Mouse (Mus musculus) midbrain, embryonic 10.5 days (tissue): Measurements from ENCODE around the gene Tmem198. TPM values are rescaled to one million over a fixed set of nuclear protein-coding genes. Genes with fewer than 3 reads are reported as not detected.

ENCODE experiments used
- DNase-seq: peaks from one replicate; pipeline ENCODE4 v3.0.0-alpha.2; 2017; ENCODE audit warnings: low spot score
- H3K27ac ChIP-seq: fragments of 300-500 bp; sonication (generic); replicated peaks from 2 replicates; pipeline ENCODE4 v1.5.1; 2016; ENCODE audit warnings: mild to moderate bottlenecking
- H3K27me3 ChIP-seq: fragments of 300-500 bp; sonication (generic); 2 replicates; pipeline ENCODE4 v1.6.1; 2016; ENCODE audit warnings: low read depth, mild to moderate bottlenecking; ENCODE audit not compliant: poor library complexity, severe bottlenecking
- H3K36me3 ChIP-seq: fragments of 300-500 bp; sonication (generic); 2 replicates; pipeline ENCODE4 v1.6.1; 2016; ENCODE audit warnings: mild to moderate bottlenecking, moderate library complexity
- H3K4me1 ChIP-seq: fragments of 300-500 bp; sonication (generic); 2 replicates; pipeline ENCODE4 v1.6.1; 2016
- H3K4me3 ChIP-seq: fragments of 300-500 bp; sonication (generic); 2 replicates; pipeline ENCODE4 v1.5.1; 2016; ENCODE audit warnings: mild to moderate bottlenecking, moderate library complexity
- H3K9me3 ChIP-seq: fragments of 300-500 bp; sonication (generic); replicated peaks from 2 replicates; pipeline ENCODE4 v1.6.1; 2016; ENCODE audit warnings: mild to moderate bottlenecking
- WGBS: fragments of 180-500 bp; shearing (Covaris S2); methylation state at CpG from one replicate; pipeline ENCODE4 v1.1.7; 2016; 5-methylcytosine and 5-hydroxymethylcytosine counted together
- polyA plus RNA-seq: library from polyadenylated mRNA; unstranded; fragments of >200 nt; fragmentation: Nextera tagmentation; extraction: Ambion mirVana; gene quantifications from 2 replicates; pipeline ENCODE4 v1.2.1, GENCODE M21; 2016

Tmem198 gene
- polyA plus RNA-seq, 1 experiment from 2014 or later: 9.9 TPM

DNA sequence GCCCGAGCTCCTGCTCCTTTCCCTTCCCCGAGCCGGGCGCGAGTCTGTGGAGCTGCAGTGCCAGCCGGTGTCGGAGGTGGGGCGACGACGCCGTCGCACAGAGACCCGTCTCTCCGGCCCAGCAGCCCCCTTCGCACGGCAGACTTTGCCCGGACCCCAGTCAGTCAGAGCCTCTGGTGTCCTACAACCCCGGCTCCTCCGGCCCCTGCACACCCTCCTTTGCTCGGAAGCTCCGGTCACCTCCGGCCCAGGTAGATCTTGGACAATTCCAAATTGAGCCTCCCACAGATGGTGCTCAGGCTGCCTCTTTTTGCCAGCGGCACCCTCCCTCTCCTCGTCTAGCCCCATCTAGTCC is 280 bp downstream of the Tmem198 start:
- no peak for DNase-seq
- H3K27me3 ChIP-seq: peaks cover 67% of the 10 kb centered on the region
- H3K9me3 ChIP-seq: no peaks in the 10 kb centered on the region
- peak overlapping the region; percentile 94 for H3K4me3 ChIP-seq
- peaks cover 41% of the 10 kb centered on the region for H3K36me3 ChIP-seq
- H3K4me1 ChIP-seq: peaks cover 38% of the 10 kb centered on the region
- H3K27ac ChIP-seq: peak overlapping the region; percentile 89
- WGBS: 1% methylated on average over 24 of the region's 24 CpGs

DNA sequence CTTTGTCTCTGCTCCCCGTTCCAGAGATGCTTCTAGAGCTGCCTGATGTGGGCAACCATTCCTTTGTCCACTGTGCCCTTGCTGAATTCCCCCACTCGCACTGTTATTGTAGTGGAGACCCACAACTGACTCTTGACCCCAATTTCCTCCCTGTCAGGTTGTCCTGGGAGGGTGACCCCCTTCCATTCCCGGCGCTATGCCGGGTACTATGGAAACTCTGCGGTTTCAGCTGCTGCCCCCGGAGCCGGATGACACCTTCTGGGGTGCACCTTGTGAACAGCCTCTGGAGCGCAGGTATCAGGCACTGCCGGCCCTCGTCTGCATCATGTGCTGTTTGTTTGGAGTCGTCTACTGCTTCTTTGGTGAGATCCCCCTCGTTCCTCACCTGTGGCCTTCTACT is 704 bp downstream of the Tmem198 start:
- no peak for DNase-seq
- Histone ChIP-seq H3K4me3 (peak overlapping the region; percentile 94), H3K27me3 (peaks cover 70% of the 10 kb centered on the region), H3K9me3 (no peaks in the 10 kb centered on the region), H3K36me3 (peaks cover 41% of the 10 kb centered on the region), H3K4me1 (peaks cover 38% of the 10 kb centered on the region), H3K27ac (peak overlapping the region; percentile 89)
- 17% methylated on average over 13 of the region's 13 CpGs for WGBS

DNA sequence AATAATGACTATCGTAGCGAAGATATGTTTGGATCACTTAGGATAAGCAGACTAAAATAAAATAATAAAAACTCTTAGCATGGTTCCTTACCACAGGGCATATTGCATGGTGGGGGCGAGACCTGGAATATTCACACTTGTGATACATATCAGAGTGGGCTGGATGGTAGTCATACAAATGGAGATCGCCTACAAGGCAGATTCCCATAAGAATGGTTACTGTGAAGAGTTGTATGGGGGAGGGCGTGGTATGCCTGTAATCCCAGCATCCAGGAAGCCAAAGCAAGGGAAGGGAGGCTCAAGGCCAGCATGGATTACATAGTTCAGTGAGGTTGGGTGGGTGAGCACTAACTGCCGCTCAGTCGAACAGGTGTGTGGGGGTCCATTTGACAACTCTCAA is 1.4 kb downstream of the Tmem198 start:
- no peak overlapping the region for H3K27ac ChIP-seq
- peaks cover 70% of the 10 kb centered on the region for H3K27me3 ChIP-seq
- H3K36me3 ChIP-seq: peaks cover 38% of the 10 kb centered on the region
- no peaks in the 10 kb centered on the region for H3K9me3 ChIP-seq
- H3K4me1 ChIP-seq: peaks cover 38% of the 10 kb centered on the region
- WGBS: 87% methylated on average over 7 of the region's 7 CpGs
- DNase-seq: no peak
- peak overlapping the region; percentile 94; the same call in 1 of the 2 replicates for H3K4me3 ChIP-seq

DNA sequence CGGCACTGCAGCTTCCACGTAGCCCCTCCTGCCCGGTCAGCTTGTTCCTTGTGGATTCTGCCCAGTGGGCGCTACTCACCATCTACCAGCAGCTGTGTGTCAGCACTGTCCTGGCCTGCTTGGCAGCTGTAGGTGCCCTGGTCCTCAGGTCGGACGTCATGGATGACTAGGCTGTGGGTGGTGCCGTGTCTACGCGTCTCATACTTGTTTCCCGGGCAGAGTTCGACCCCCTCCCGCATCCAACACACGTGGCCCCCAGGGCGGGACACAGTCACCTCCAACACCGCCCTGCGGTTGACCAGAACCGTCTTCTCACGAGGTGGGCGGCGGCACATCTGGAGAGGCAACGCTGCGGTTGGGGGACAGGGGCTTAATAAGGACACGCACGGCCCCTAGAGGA is 7.2 kb downstream of the Tmem198 start:
- WGBS: 5% methylated on average over 24 of the region's 24 CpGs
- H3K4me3 ChIP-seq: peak overlapping the region; percentile 63
- H3K9me3 ChIP-seq: no peaks in the 10 kb centered on the region
- H3K27ac ChIP-seq: no peak overlapping the region
- peaks cover 41% of the 10 kb centered on the region for H3K36me3 ChIP-seq
- no peak for DNase-seq
- peaks cover 100% of the 10 kb centered on the region for H3K27me3 ChIP-seq
- H3K4me1 ChIP-seq: peaks cover 29% of the 10 kb centered on the region

DNA sequence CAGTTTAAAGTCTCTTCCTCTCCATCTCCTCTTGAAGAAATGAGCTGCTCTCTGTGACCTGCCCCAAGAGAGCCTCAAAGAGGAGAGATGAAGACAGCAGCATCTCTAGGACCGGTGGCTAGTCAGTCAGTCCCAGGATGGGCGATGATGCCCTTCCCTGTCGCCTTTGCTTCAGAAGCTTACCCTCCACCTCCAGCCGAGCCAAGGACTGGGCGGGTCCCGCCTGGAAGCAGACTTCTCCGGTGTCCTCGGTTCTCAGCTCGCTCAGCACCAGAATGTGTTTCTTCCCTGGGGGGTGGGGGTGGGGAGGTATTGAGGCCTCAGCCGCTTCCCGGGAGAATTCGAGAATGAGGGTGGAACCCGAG is 7.7 kb downstream of the Tmem198 start:
- Histone ChIP-seq H3K4me3 (peak overlapping the region; percentile 63), H3K27ac (no peak overlapping the region), H3K27me3 (peaks cover 100% of the 10 kb centered on the region), H3K36me3 (peaks cover 44% of the 10 kb centered on the region), H3K9me3 (no peaks in the 10 kb centered on the region), H3K4me1 (peaks cover 29% of the 10 kb centered on the region)
- WGBS: 0% methylated on average over 13 of the region's 13 CpGs
- peak; percentile 21 for DNase-seq

DNA sequence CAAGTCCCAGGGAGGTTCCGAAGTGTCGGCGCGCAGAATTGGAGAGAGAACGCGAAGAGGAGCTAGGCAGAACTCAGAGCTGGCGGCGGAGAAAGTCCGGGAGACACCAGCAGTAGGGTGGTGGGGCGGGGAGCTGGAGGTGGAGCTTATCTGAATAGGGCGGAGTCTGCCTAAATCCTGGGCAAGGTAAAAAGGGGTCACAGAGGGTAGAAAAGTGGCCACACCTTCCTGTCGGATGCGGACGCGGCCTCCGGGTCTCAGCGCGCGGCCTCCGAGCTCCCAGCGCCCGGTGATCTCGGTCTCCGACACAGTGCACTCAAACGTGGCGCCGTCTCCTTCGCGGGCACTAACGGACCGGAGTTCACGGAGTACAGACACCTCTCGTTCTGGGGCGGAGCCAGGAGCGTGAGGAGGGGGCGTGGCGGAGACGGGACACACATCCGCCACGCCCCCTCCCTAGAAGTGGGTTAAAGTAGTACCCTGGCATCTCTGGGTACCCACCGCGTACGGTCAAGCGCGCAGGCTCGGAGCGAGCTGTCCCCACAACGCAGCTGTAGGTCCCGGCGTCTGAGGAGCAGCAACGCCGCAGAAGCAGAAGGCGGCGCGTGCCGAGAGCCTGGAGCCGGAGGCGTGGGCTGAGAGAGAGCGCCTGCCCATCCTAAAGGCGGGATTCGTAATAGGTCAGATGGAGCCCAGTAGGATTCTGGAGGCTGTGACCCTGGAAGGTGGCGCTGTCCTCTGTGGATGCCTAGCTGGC is 8.3 kb downstream of the Tmem198 start:
- peaks cover 46% of the 10 kb centered on the region for H3K36me3 ChIP-seq
- H3K27ac ChIP-seq: no peak overlapping the region
- WGBS: under 1% methylated on average over 62 of the region's 62 CpGs
- peaks cover 33% of the 10 kb centered on the region for H3K4me1 ChIP-seq
- H3K27me3 ChIP-seq: peaks cover 100% of the 10 kb centered on the region
- peak overlapping the region; percentile 63 for H3K4me3 ChIP-seq
- DNase-seq: peak; percentile 82
- H3K9me3 ChIP-seq: no peaks in the 10 kb centered on the region

DNA sequence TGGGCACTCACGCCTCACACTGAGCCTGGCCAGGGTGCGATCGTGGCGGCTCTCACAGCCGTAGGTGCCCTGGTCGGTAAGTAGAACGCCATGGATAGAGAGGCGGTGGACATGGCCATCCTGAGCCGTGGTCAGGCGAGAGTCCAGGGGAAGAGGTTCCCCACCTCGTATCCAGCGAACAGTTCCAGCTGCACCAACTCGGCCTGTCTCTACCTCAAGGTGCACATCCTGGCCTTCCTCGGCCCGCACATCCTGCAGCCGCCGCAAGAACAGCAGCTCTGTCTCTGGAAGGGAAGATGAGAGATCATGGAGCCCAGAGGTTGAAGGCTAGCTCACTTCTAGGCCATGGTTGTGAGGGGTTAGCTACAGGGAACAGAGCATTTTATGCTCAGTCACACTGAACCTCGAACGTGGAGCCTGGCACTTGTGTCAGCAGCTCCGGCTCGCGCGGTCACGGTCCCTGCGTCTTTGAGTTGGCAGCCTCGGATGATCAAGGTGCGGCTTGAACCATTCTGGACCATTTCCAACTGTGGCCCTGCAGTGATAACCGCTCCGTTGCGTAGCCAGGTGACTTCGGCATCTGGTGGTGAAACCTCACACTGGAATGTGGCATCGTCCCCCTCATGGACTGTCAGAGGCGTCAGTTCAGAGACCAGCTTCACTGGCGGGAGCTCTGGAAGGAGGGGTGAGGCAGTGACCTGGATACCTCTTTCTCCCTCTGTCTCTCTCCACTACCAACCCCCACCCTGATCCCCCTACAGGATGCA is 11.6 kb downstream of the Tmem198 start:
- no peak overlapping the region for H3K27ac ChIP-seq
- no peaks in the 10 kb centered on the region for H3K9me3 ChIP-seq
- no peak for DNase-seq
- peaks cover 36% of the 10 kb centered on the region for H3K4me1 ChIP-seq
- H3K4me3 ChIP-seq: no peak overlapping the region
- 82% methylated on average over 34 of the region's 34 CpGs for WGBS
- peaks cover 26% of the 10 kb centered on the region for H3K36me3 ChIP-seq
- H3K27me3 ChIP-seq: peaks cover 99% of the 10 kb centered on the region

DNA sequence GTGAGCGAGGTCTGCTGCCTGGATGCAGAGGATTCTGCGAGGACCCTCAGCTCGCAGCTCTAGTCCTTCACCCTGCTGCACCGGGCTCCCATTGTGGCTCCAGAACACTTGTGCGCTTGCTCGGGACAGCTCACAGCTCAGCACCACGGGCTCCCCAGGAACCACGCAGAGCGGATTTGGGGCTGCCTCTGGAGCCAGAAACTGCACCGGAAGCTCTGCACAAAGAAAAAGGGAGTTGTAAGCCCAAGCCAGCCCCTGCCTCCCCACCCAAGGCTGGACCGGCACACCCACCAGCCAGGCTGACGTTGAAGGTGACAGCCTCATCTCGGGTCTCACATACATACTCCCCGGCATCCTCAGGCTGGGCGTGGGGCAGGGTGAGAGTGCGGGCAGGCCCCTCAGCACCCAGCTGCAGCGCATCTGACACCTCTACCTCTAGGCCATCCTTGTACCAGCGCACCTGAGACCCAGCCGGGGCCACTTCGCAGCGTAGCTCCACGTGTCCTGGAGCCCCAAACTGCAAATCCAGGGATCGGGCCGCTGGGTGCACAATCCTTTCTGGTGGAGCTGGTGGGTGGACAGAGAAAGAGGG is 13.3 kb downstream of the Tmem198 start:
- peaks cover 84% of the 10 kb centered on the region for H3K27me3 ChIP-seq
- WGBS: 31% methylated on average over 24 of the region's 24 CpGs
- DNase-seq: no peak
- no peak overlapping the region for H3K4me3 ChIP-seq
- H3K36me3 ChIP-seq: peaks cover 43% of the 10 kb centered on the region
- H3K4me1 ChIP-seq: peaks cover 20% of the 10 kb centered on the region
- H3K27ac ChIP-seq: no peak overlapping the region
- no peaks in the 10 kb centered on the region for H3K9me3 ChIP-seq

DNA sequence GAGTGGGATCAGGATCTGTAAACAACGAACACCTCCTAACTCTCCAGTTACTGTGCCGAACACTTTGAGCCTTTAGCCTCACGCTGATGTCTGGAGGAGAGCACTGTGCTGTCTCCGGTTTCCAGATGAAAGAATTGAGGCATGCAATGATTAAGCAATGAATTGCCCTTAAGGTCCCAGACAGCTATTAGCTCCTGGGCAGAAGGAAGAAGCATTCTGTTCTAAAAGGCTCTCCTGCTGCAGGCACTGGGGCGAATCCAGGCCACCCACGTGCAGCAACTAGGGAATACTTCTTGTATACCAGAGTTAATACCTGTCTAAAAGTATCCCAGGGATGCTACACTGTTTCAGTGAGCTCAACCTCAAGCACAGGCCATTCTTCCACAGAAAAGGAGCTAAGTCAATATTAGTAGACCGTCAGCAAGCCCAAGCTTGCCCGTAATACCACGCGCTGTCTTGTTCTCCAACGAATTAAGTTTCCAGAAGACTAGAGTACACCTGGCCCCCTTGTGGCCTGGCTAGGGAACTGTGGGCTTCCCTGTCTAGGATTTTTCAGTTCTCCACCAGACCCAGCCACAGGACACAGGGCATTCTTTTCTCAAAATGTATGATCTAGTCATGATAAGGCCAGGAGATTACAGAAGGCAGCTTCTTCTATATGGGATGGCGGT is 15.7 kb downstream of the Tmem198 start:
- WGBS: 52% methylated on average over 12 of the region's 12 CpGs
- peaks cover 61% of the 10 kb centered on the region for H3K27me3 ChIP-seq
- DNase-seq: peak; percentile 59
- H3K27ac ChIP-seq: no peak overlapping the region
- no peak overlapping the region for H3K4me3 ChIP-seq
- H3K4me1 ChIP-seq: peaks cover 12% of the 10 kb centered on the region; the same call in 1 of the 2 replicates
- peaks cover 62% of the 10 kb centered on the region for H3K36me3 ChIP-seq
- no peaks in the 10 kb centered on the region for H3K9me3 ChIP-seq

DNA sequence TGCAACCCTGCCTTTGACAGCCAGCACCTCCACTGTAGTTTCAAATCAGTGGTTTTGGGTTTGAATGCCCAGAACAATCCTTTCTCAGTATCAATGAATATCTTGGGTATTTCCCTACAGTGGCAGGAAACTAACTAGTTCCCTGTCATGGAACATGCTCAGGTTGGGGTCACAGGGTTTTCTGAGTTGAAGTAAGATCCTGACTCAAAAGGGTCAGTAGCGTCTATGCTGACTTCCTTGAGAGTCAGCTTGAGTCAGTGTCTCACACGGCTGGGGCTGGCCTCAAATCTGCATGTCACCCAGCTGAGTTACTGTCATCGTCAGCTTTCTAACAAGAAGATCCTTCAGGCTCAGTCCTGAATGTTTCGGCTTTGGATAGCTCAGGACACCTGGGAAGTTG is 19.6 kb downstream of the Tmem198 start:
- peaks cover 34% of the 10 kb centered on the region for H3K27me3 ChIP-seq
- peaks cover 10% of the 10 kb centered on the region; the same call in 1 of the 2 replicates for H3K4me1 ChIP-seq
- 90% methylated on average over 4 of the region's 4 CpGs for WGBS
- no peaks in the 10 kb centered on the region for H3K9me3 ChIP-seq
- no peak overlapping the region for H3K4me3 ChIP-seq
- H3K27ac ChIP-seq: no peak overlapping the region
- no peak for DNase-seq
- H3K36me3 ChIP-seq: peaks cover 83% of the 10 kb centered on the region

DNA sequence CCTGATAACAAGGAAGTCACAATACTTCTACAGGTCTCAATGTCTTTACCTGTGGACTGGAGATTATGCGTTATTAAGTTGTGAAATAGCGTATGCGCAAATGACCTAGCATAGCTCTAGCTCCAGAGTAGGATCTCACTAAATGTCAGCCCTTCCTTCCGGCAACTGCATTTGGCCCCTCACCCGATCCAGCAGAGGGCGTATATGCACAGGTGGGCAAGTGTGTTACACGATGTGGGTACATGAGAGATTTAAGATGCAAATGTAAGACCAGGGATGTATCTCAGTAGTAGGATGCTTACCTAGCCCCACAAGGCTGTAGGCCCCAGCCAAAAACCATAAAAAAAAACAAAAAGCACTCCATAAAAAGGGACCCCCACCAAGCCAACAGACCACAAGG is 20.1 kb downstream of the Tmem198 start:
- no peak overlapping the region for H3K27ac ChIP-seq
- peaks cover 15% of the 10 kb centered on the region for H3K4me1 ChIP-seq
- 83% methylated on average over 7 of the region's 7 CpGs for WGBS
- no peaks in the 10 kb centered on the region for H3K9me3 ChIP-seq
- no peak for DNase-seq
- peaks cover 35% of the 10 kb centered on the region for H3K27me3 ChIP-seq
- H3K36me3 ChIP-seq: peaks cover 83% of the 10 kb centered on the region
- H3K4me3 ChIP-seq: no peak overlapping the region

DNA sequence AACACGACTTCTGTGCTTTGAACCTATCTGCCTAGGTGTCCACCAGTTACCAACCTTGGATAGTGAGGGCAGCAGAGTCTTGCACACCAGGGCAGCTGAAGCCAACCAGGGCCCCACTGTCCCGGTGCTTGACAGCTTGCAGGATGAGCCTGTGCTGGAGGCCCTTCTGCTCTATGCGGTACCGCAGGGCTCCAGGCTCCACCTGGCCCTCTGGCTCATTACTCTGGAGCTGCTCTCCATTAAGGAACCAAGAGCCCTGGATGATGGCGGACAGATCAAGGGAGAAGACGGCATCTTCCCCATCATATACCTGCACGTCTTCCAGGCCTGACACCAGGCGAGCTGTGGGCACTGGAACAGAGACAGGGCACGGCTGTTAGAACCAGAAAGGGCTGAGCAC is 22.6 kb downstream of the Tmem198 start:
- no peak overlapping the region for H3K27ac ChIP-seq
- peaks cover 70% of the 10 kb centered on the region for H3K36me3 ChIP-seq
- H3K27me3 ChIP-seq: peaks cover 41% of the 10 kb centered on the region
- no peak overlapping the region for H3K4me3 ChIP-seq
- no peak for DNase-seq
- H3K4me1 ChIP-seq: peaks cover 35% of the 10 kb centered on the region
- H3K9me3 ChIP-seq: no peaks in the 10 kb centered on the region
- 94% methylated on average over 9 of the region's 9 CpGs for WGBS
